Mouse (Mus musculus): Measurements from ENCODE around the gene Hira. TPM values are rescaled to one million over a fixed set of nuclear protein-coding genes. Genes with fewer than 3 reads are reported as not detected.

Hira gene
- polyA plus RNA-seq, 1 experiment from 2014 or later: 11.2 TPM

- ATAC-seq (replicated peaks; ENCODE audit: low FRiP score, low read depth) (peak; percentile 10; the same call in 1 of the 2 replicates), DNase-seq (ENCODE audit: low spot score) (no peak)
- Histone ChIP-seq H3K4me2 (ENCODE audit: low read length) (peak overlapping the region; percentile 90), H3K27ac (peak overlapping the region; percentile 97), H3K9me3 (replicated peaks; ENCODE audit: low read length) (no peaks in the 10 kb centered on the region), H3K4me3 (replicated peaks; ENCODE audit: low read depth, low read length) (peak overlapping the region; percentile 95), H3K36me3 (ENCODE audit: insufficient read depth, low read length) (peaks cover 24% of the 10 kb centered on the region), H3K4me1 (replicated peaks; ENCODE audit: insufficient read depth, low read length) (peaks cover 8% of the 10 kb centered on the region; the same call in 1 of the 2 replicates), H3K27me3 (ENCODE audit: insufficient read depth, low read length) (no peaks in the 10 kb centered on the region), H3K9ac (ENCODE audit: low read depth, low read length) (peak overlapping the region; percentile 92)
- TF ChIP-seq CTCF (IDR thresholded peaks at IDR 0.05; ENCODE audit: low read depth): no peak
- 2% methylated on average over 17 of the region's 17 CpGs for WGBS
These were observed 771 bp upstream of the Hira start for GRCm38 (mm10) chr16:18876091-18876441.

GRCm38 (mm10) chr16:18877386-18878090, 701 bp downstream of the Hira start:
- H3K27me3 ChIP-seq (ENCODE audit: insufficient read depth, low read length): no peaks in the 10 kb centered on the region
- H3K36me3 ChIP-seq (ENCODE audit: insufficient read depth, low read length): peaks cover 18% of the 10 kb centered on the region; the same call in 1 of the 2 replicates
- H3K9ac ChIP-seq (ENCODE audit: low read depth, low read length): peak overlapping the region; percentile 92
- ATAC-seq (replicated peaks; ENCODE audit: low FRiP score, low read depth) (peak; percentile 37), DNase-seq (ENCODE audit: low spot score) (peak; percentile 84)
- H3K4me2 ChIP-seq (ENCODE audit: low read length): peak overlapping the region; percentile 90
- peak overlapping the region; percentile 97 for H3K27ac ChIP-seq
- WGBS: under 1% methylated on average over 43 of the region's 43 CpGs
- H3K9me3 ChIP-seq (replicated peaks; ENCODE audit: low read length): no peaks in the 10 kb centered on the region
- peak; percentile 61 for TF ChIP-seq CTCF (IDR thresholded peaks at IDR 0.05; ENCODE audit: low read depth)
- peak overlapping the region; percentile 95 for H3K4me3 ChIP-seq (replicated peaks; ENCODE audit: low read depth, low read length)
- H3K4me1 ChIP-seq (replicated peaks; ENCODE audit: insufficient read depth, low read length): peaks cover 8% of the 10 kb centered on the region; the same call in 1 of the 2 replicates

GRCm38 (mm10) chr16:18878091-18878720, 1.4 kb downstream of the Hira start:
- peak overlapping the region; percentile 92 for H3K9ac ChIP-seq (ENCODE audit: low read depth, low read length)
- peak overlapping the region; percentile 90 for H3K4me2 ChIP-seq (ENCODE audit: low read length)
- TF ChIP-seq CTCF (IDR thresholded peaks at IDR 0.05; ENCODE audit: low read depth): no peak
- H3K27me3 ChIP-seq (ENCODE audit: insufficient read depth, low read length): no peaks in the 10 kb centered on the region
- H3K4me1 ChIP-seq (replicated peaks; ENCODE audit: insufficient read depth, low read length): peaks cover 8% of the 10 kb centered on the region; the same call in 1 of the 2 replicates
- peak; percentile 65 for DNase-seq (ENCODE audit: low spot score)
- no peak for ATAC-seq (replicated peaks; ENCODE audit: low FRiP score, low read depth)
- 21% methylated on average over 20 of the region's 20 CpGs for WGBS
- H3K4me3 ChIP-seq (replicated peaks; ENCODE audit: low read depth, low read length): peak overlapping the region; percentile 95
- H3K27ac ChIP-seq: peak overlapping the region; percentile 97
- no peaks in the 10 kb centered on the region for H3K9me3 ChIP-seq (replicated peaks; ENCODE audit: low read length)
- H3K36me3 ChIP-seq (ENCODE audit: insufficient read depth, low read length): peaks cover 13% of the 10 kb centered on the region; the same call in 1 of the 2 replicates

- Histone ChIP-seq H3K36me3 (ENCODE audit: insufficient read depth, low read length) (no peaks in the 10 kb centered on the region), H3K4me3 (replicated peaks; ENCODE audit: low read depth, low read length) (no peak overlapping the region), H3K4me2 (ENCODE audit: low read length) (no peak overlapping the region), H3K9ac (ENCODE audit: low read depth, low read length) (no peak overlapping the region), H3K4me1 (replicated peaks; ENCODE audit: insufficient read depth, low read length) (no peaks in the 10 kb centered on the region; the same call in 1 of the 2 replicates), H3K9me3 (replicated peaks; ENCODE audit: low read length) (no peaks in the 10 kb centered on the region), H3K27ac (no peak overlapping the region), H3K27me3 (ENCODE audit: insufficient read depth, low read length) (no peaks in the 10 kb centered on the region)
- no peak for DNase-seq (ENCODE audit: low spot score)
- no peak for TF ChIP-seq CTCF (IDR thresholded peaks at IDR 0.05; ENCODE audit: low read depth)
- ATAC-seq (replicated peaks; ENCODE audit: low FRiP score, low read depth): no peak
These were observed 7.2 kb downstream of the Hira start for GRCm38 (mm10) chr16:18884044-18884443.

GRCm38 (mm10) chr16:18893840-18894372, 17.1 kb downstream of the Hira start:
- H3K4me3 ChIP-seq (replicated peaks; ENCODE audit: low read depth, low read length): no peak overlapping the region
- TF ChIP-seq CTCF (IDR thresholded peaks at IDR 0.05; ENCODE audit: low read depth): no peak
- WGBS: 65% methylated on average over 4 of the region's 4 CpGs
- H3K9ac ChIP-seq (ENCODE audit: low read depth, low read length): no peak overlapping the region
- no peak for ATAC-seq (replicated peaks; ENCODE audit: low FRiP score, low read depth)
- H3K4me1 ChIP-seq (replicated peaks; ENCODE audit: insufficient read depth, low read length): no peaks in the 10 kb centered on the region
- H3K27me3 ChIP-seq (ENCODE audit: insufficient read depth, low read length): no peaks in the 10 kb centered on the region
- H3K27ac ChIP-seq: no peak overlapping the region
- H3K9me3 ChIP-seq (replicated peaks; ENCODE audit: low read length): no peaks in the 10 kb centered on the region
- H3K4me2 ChIP-seq (ENCODE audit: low read length): no peak overlapping the region
- no peak for DNase-seq (ENCODE audit: low spot score)
- peaks cover 17% of the 10 kb centered on the region for H3K36me3 ChIP-seq (ENCODE audit: insufficient read depth, low read length)

- Histone ChIP-seq H3K36me3 (ENCODE audit: insufficient read depth, low read length) (peaks cover 24% of the 10 kb centered on the region), H3K9ac (ENCODE audit: low read depth, low read length) (no peak overlapping the region), H3K4me1 (replicated peaks; ENCODE audit: insufficient read depth, low read length) (no peaks in the 10 kb centered on the region), H3K4me2 (ENCODE audit: low read length) (no peak overlapping the region), H3K27me3 (ENCODE audit: insufficient read depth, low read length) (no peaks in the 10 kb centered on the region), H3K4me3 (replicated peaks; ENCODE audit: low read depth, low read length) (no peak overlapping the region), H3K27ac (no peak overlapping the region), H3K9me3 (replicated peaks; ENCODE audit: low read length) (no peaks in the 10 kb centered on the region)
- WGBS: 79% methylated on average over 3 of the region's 3 CpGs
- no peak for ATAC-seq (replicated peaks; ENCODE audit: low FRiP score, low read depth)
- no peak for DNase-seq (ENCODE audit: low spot score)
- no peak for TF ChIP-seq CTCF (IDR thresholded peaks at IDR 0.05; ENCODE audit: low read depth)
These were observed 18.4 kb downstream of the Hira start for GRCm38 (mm10) chr16:18895249-18895648.

Measured in kidney, postnatal 0 days (tissue).